ENCODE assay signal across 12 mouse cellular contexts in the genomic region with DNA sequence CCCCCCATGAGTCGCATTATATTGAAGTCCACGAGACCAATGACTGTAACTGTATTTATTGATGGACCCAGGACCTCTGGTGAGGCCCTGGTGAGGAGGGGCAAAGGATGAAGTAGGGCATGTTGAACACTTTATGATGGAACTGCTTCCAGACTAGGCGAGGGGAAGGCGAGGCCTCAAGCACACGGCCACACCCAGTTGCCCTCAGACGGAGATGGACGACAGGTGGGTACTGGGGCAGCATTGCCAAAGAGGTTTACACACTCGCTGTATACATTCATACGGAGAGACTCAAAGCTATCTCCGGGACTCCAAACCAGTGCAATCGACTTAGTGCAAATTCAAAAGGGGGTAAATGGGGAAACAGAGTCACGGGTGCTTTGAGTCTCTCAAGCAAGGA. TPM values are rescaled to one million over a fixed set of nuclear protein-coding genes. Genes with fewer than 3 reads are reported as not detected.
DNase-seq lines count a peak whose midpoint lies in the region; ATAC-seq and TF ChIP-seq lines count a peak whose summit lies in the region.
"Had no signal": no experiment of that assay in that cellular context is flagged by ENCODE, and none has a peak within 500 bp of the region (broad histone marks: within the 10 kb centered on the region; RNA-seq: fewer than 3 reads in every experiment).

No protein-coding gene starts in this region.

- TF ChIP-seq EP300 in heart, postnatal 0 days (IDR thresholded peaks at IDR 0.05; ENCODE audit: low read depth): no peak

- ATAC-seq in heart, postnatal 0 days (ENCODE audit: insufficient read depth, low read depth): no peak
- ATAC-seq in embryonic facial prominence, embryonic 12.5 days (ENCODE audit: insufficient number of reproducible peaks, insufficient read depth, low FRiP score, low TSS enrichment): no peak
- ATAC-seq in limb, embryonic 15.5 days (ENCODE audit: insufficient number of reproducible peaks, low FRiP score, low TSS enrichment, low read depth): no peak
- ATAC-seq in midbrain, postnatal 0 days (ENCODE audit: low FRiP score): no peak

- DNase-seq in heart, postnatal 0 days (ENCODE audit: low spot score): no peak
- no peak for DNase-seq in heart, postnatal 14 days
- no peak for DNase-seq in embryonic facial prominence, embryonic 10.5 days (ENCODE audit: low spot score)
- no peak for DNase-seq in midbrain, postnatal 0 days (ENCODE audit: low spot score)
- DNase-seq in ovary, postnatal 14 days (ENCODE audit: low spot score): no peak
- no peak for DNase-seq in left cerebral cortex, adult 8-10 months (ENCODE audit: low spot score in 2 of 2)
- DNase-seq: adrenal gland, postnatal 36 days; cerebellum, adult 2 months; right cerebral cortex, postnatal 14 days had no signal

- H3K36me3 ChIP-seq in heart, postnatal 0 days (replicated peaks; ENCODE audit: control insufficient read depth, insufficient read depth, low read length): no peaks in the 10 kb centered on the region
- H3K36me3 ChIP-seq in embryonic facial prominence, embryonic 10.5 days (replicated peaks): peaks cover 11% of the 10 kb centered on the region; the same call in 1 of the 2 replicates
- H3K36me3 ChIP-seq in embryonic facial prominence, embryonic 12.5 days: no peaks in the 10 kb centered on the region
- H3K36me3 ChIP-seq in limb, embryonic 15.5 days: no peaks in the 10 kb centered on the region
- no peaks in the 10 kb centered on the region for H3K36me3 ChIP-seq in midbrain, postnatal 0 days (ENCODE audit: insufficient read depth, low read length)
- H3K36me3 ChIP-seq: midbrain, embryonic 10.5 days had no signal

- H3K4me1 ChIP-seq in heart, postnatal 0 days (ENCODE audit: control insufficient read depth, insufficient read depth): peaks cover 36% of the 10 kb centered on the region
- peaks cover 92% of the 10 kb centered on the region for H3K4me1 ChIP-seq in embryonic facial prominence, embryonic 10.5 days
- H3K4me1 ChIP-seq in embryonic facial prominence, embryonic 12.5 days: peaks cover 48% of the 10 kb centered on the region
- peaks cover 68% of the 10 kb centered on the region for H3K4me1 ChIP-seq in limb, embryonic 15.5 days
- no peaks in the 10 kb centered on the region for H3K4me1 ChIP-seq in midbrain, postnatal 0 days (ENCODE audit: insufficient read depth, low read length)

- H3K27me3 ChIP-seq in heart, postnatal 0 days (ENCODE audit: control insufficient read depth, insufficient read depth, low read length): no peaks in the 10 kb centered on the region
- H3K27me3 ChIP-seq in embryonic facial prominence, embryonic 10.5 days (replicated peaks; ENCODE audit: low read depth, poor library complexity, severe bottlenecking): no peaks in the 10 kb centered on the region
- no peaks in the 10 kb centered on the region for H3K27me3 ChIP-seq in embryonic facial prominence, embryonic 12.5 days
- H3K27me3 ChIP-seq in limb, embryonic 15.5 days: no peaks in the 10 kb centered on the region
- no peaks in the 10 kb centered on the region for H3K27me3 ChIP-seq in midbrain, postnatal 0 days (ENCODE audit: insufficient read depth, low read length)

- H3K9ac ChIP-seq in heart, postnatal 0 days (replicated peaks; ENCODE audit: low read depth, low read length): no peak overlapping the region
- H3K9ac ChIP-seq in embryonic facial prominence, embryonic 12.5 days: peak overlapping the region; percentile 83
- peak overlapping the region; percentile 26; the same call in 1 of the 2 replicates for H3K9ac ChIP-seq in limb, embryonic 15.5 days
- H3K9ac ChIP-seq in midbrain, postnatal 0 days (replicated peaks; ENCODE audit: low read length, poor library complexity, severe bottlenecking): no peak overlapping the region

- 75% methylated on average over 12 of the region's 12 CpGs for WGBS in heart, postnatal 0 days
- WGBS in embryonic facial prominence, embryonic 10.5 days: 93% methylated on average over 12 of the region's 12 CpGs
- WGBS in embryonic facial prominence, embryonic 12.5 days: 84% methylated on average over 12 of the region's 12 CpGs
- 56% methylated on average over 12 of the region's 12 CpGs for WGBS in limb, embryonic 15.5 days
- 97% methylated on average over 12 of the region's 12 CpGs for WGBS in midbrain, postnatal 0 days

- H3K4me2 ChIP-seq in heart, postnatal 0 days (ENCODE audit: low read depth, low read length): peak overlapping the region; percentile 63
- peak overlapping the region; percentile 63 for H3K4me2 ChIP-seq in embryonic facial prominence, embryonic 12.5 days (replicated peaks)
- H3K4me2 ChIP-seq in limb, embryonic 15.5 days: peak overlapping the region; percentile 40
- H3K4me2 ChIP-seq in midbrain, postnatal 0 days (ENCODE audit: low read depth, low read length, poor library complexity, severe bottlenecking): no peak overlapping the region

- H3K27ac ChIP-seq in heart, postnatal 0 days (ENCODE audit: low read depth): peak overlapping the region; percentile 17; the same call in 1 of the 2 replicates
- peak overlapping the region; percentile 89 for H3K27ac ChIP-seq in embryonic facial prominence, embryonic 10.5 days (replicated peaks)
- H3K27ac ChIP-seq in embryonic facial prominence, embryonic 12.5 days: peak overlapping the region; percentile 93
- H3K27ac ChIP-seq in limb, embryonic 15.5 days: peak overlapping the region; percentile 90
- no peak overlapping the region for H3K27ac ChIP-seq in midbrain, postnatal 0 days (ENCODE audit: low read depth, low read length)

- peaks cover 4% of the 10 kb centered on the region; the same call in 1 of the 2 replicates for H3K9me3 ChIP-seq in heart, postnatal 0 days (replicated peaks; ENCODE audit: control insufficient read depth, low read length)
- peaks cover 15% of the 10 kb centered on the region for H3K9me3 ChIP-seq in embryonic facial prominence, embryonic 10.5 days
- no peaks in the 10 kb centered on the region; the same call in 1 of the 2 replicates for H3K9me3 ChIP-seq in embryonic facial prominence, embryonic 12.5 days
- no peaks in the 10 kb centered on the region for H3K9me3 ChIP-seq in limb, embryonic 15.5 days
- no peaks in the 10 kb centered on the region for H3K9me3 ChIP-seq in midbrain, postnatal 0 days (ENCODE audit: low read length)

- no peak for TF ChIP-seq CTCF in heart, postnatal 0 days (IDR thresholded peaks at IDR 0.05; ENCODE audit: low read depth)
- TF ChIP-seq CTCF in midbrain, postnatal 0 days (IDR thresholded peaks at IDR 0.05): no peak

- no peak overlapping the region for H3K4me3 ChIP-seq in heart, postnatal 0 days (ENCODE audit: low read depth, low read length)
- H3K4me3 ChIP-seq in embryonic facial prominence, embryonic 10.5 days: peak overlapping the region; percentile 60
- H3K4me3 ChIP-seq in embryonic facial prominence, embryonic 12.5 days: peak overlapping the region; percentile 48
- peak overlapping the region; percentile 48 for H3K4me3 ChIP-seq in limb, embryonic 15.5 days
- no peak overlapping the region for H3K4me3 ChIP-seq in midbrain, postnatal 0 days (ENCODE audit: low read depth, low read length)

- intact Hi-C loops in heart, postnatal 14 days (cut with DNase I): no loop called here

RNA-seq across cellular contexts. Expression of a gene that starts 43.0 kb away (rescaled TPM):
- total RNA-seq in heart, postnatal 0 days (2014; rRNA removed; ENCODE audit: low replicate concordance): 87.2 and 90.9 TPM in 2 replicates
- polyA plus RNA-seq in heart, postnatal 0 days (2015; fragmentation: Nextera tagmentation; extraction: Ambion mirVana): 14.9 TPM in 2 replicates
- 1 to 10 TPM; 2.7 to 7.4 TPM for total RNA-seq in heart, postnatal 14 days (2021)
- polyA plus RNA-seq in embryonic facial prominence, embryonic 10.5 days (2016; fragmentation: Nextera tagmentation; extraction: Ambion mirVana): 18.1 and 22.4 TPM in 2 replicates
- polyA plus RNA-seq in embryonic facial prominence, embryonic 12.5 days (2016; fragmentation: Nextera tagmentation; extraction: Ambion mirVana): 19.8 and 32.6 TPM in 2 replicates
- polyA plus RNA-seq in limb, embryonic 15.5 days (2015; fragmentation: Nextera tagmentation; extraction: Ambion mirVana): 28.8 and 30.5 TPM in 2 replicates
- total RNA-seq in midbrain, postnatal 0 days (2014; rRNA removed): 56.3 and 60.8 TPM in 2 replicates
- polyA plus RNA-seq in midbrain, postnatal 0 days (2015; fragmentation: Nextera tagmentation; extraction: Ambion mirVana): 24.6 and 30.1 TPM in 2 replicates
- 1 to 10 TPM; 3.4 to 8.4 (median 7.0) TPM for total RNA-seq in left cerebral cortex, adult 8-10 months (2022)

Comparison
In these comparisons a context has a peak if more than half of its experiments do, and no peak if none do; other contexts are left out.
1. H3K4me3 ChIP-seq: peak in embryonic facial prominence, embryonic 10.5 days (single experiment), embryonic facial prominence, embryonic 12.5 days (single experiment) and limb, embryonic 15.5 days (single experiment); none in heart, postnatal 0 days (single experiment) and midbrain, postnatal 0 days (single experiment).
2. H3K9ac ChIP-seq: peak in embryonic facial prominence, embryonic 12.5 days (single experiment) and limb, embryonic 15.5 days (single experiment); none in heart, postnatal 0 days (single experiment) and midbrain, postnatal 0 days (single experiment).